Comparison of ENCODE assay signal across 21 mouse cellular contexts in genomic region chr5:24125910-24126636, GRCm38 (mm10). TPM values are rescaled to one million over a fixed set of nuclear protein-coding genes. Genes with fewer than 3 reads are reported as not detected.
DNase-seq lines count a peak whose midpoint lies in the region; ATAC-seq lines count a peak whose summit lies in the region.
"Had no signal": no experiment of that assay in that cellular context is flagged by ENCODE, and none has a peak within 500 bp of the region (broad histone marks: within the 10 kb centered on the region; RNA-seq: fewer than 3 reads in every experiment).

No protein-coding gene starts in this region.

- H3K36me3 ChIP-seq in lung, embryonic 15.5 days: no peaks in the 10 kb centered on the region
- peaks cover 8% of the 10 kb centered on the region; the same call in 1 of the 2 replicates for H3K36me3 ChIP-seq in heart, embryonic 14.5 days (ENCODE audit: control insufficient read depth, insufficient read depth, low read length)
- H3K36me3 ChIP-seq: limb, embryonic 13.5 days had no signal

- no peak for ATAC-seq in lung, embryonic 15.5 days (ENCODE audit: borderline replicate concordance, extremely low read depth, low FRiP score, low TSS enrichment)
- no peak for ATAC-seq in heart, embryonic 14.5 days (ENCODE audit: insufficient number of reproducible peaks, insufficient read depth, low FRiP score, low read depth)
- ATAC-seq in CD4-positive, CD25-positive, alpha-beta regulatory T cell, adult 4 months: no peak
- ATAC-seq: midbrain, embryonic 15.5 days had no signal

- intact Hi-C loops in heart, postnatal 36 days (cut with DNase I): no loop called here

- H3K9ac ChIP-seq in lung, embryonic 15.5 days: no peak overlapping the region
- H3K9ac ChIP-seq in heart, embryonic 14.5 days (ENCODE audit: low read length): 0 out of 2 replicates have a peak overlapping the region, but pooled peaks have one; percentile 3
- H3K9ac ChIP-seq: forebrain, embryonic 12.5 days; hindbrain, embryonic 14.5 days; limb, embryonic 13.5 days; liver, embryonic 14.5 days; midbrain, embryonic 15.5 days had no signal

- no peak overlapping the region for H3K4me2 ChIP-seq in lung, embryonic 15.5 days
- H3K4me2 ChIP-seq in heart, embryonic 14.5 days (ENCODE audit: low read length): peak overlapping the region; percentile 24
- H3K4me2 ChIP-seq: forebrain, embryonic 12.5 days; hindbrain, embryonic 14.5 days; limb, embryonic 13.5 days; midbrain, embryonic 15.5 days had no signal

- H3K4me1 ChIP-seq in lung, embryonic 15.5 days: no peaks in the 10 kb centered on the region
- H3K4me1 ChIP-seq in heart, embryonic 14.5 days (ENCODE audit: control insufficient read depth in 2 of 2, insufficient read depth in 2 of 2, low read length in 2 of 2): peaks cover 7 to 28% of the 10 kb centered on the region in 2 experiments; a peak in 3 of 4 replicates
- H3K4me1 ChIP-seq: limb, embryonic 13.5 days had no signal

- no peaks in the 10 kb centered on the region for H3K9me3 ChIP-seq in lung, embryonic 15.5 days
- H3K9me3 ChIP-seq in heart, embryonic 14.5 days (ENCODE audit: control insufficient read depth, low read length): no peaks in the 10 kb centered on the region
- H3K9me3 ChIP-seq: embryonic facial prominence, embryonic 10.5 days; forebrain, embryonic 12.5 days; limb, embryonic 13.5 days; midbrain, embryonic 15.5 days had no signal

- no peaks in the 10 kb centered on the region for H3K27me3 ChIP-seq in lung, embryonic 15.5 days
- no peaks in the 10 kb centered on the region for H3K27me3 ChIP-seq in heart, embryonic 14.5 days (ENCODE audit: control insufficient read depth, insufficient read depth, low read length)
- H3K27me3 ChIP-seq: forebrain, embryonic 12.5 days; limb, embryonic 13.5 days; midbrain, embryonic 15.5 days had no signal

- H3K27ac ChIP-seq in lung, embryonic 15.5 days: 0 out of 2 replicates have a peak overlapping the region, but pooled peaks have one; percentile 36
- H3K27ac ChIP-seq in heart, embryonic 14.5 days (replicated peaks in 1 of 2; ENCODE audit: control insufficient read depth in 1 of 2, insufficient read depth in 1 of 2, low read depth in 2 of 2, low read length in 2 of 2): peak overlapping the region; percentile 89 to 97
- H3K27ac ChIP-seq: embryonic facial prominence, embryonic 10.5 days; hindbrain, embryonic 14.5 days; limb, embryonic 13.5 days; liver, embryonic 14.5 days; midbrain, embryonic 15.5 days had no signal

- WGBS in lung, embryonic 15.5 days: 76% methylated on average over 1 of the region's 1 CpGs
- 37% methylated on average over 1 of the region's 1 CpGs for WGBS in heart, embryonic 14.5 days

- no peak overlapping the region for H3K4me3 ChIP-seq in lung, embryonic 15.5 days
- no peak overlapping the region for H3K4me3 ChIP-seq in heart, embryonic 14.5 days (ENCODE audit: control insufficient read depth in 1 of 2, insufficient read depth in 1 of 2, low read depth in 1 of 2, low read length in 2 of 2)
- H3K4me3 ChIP-seq: embryonic facial prominence, embryonic 10.5 days; forebrain, embryonic 12.5 days; limb, embryonic 13.5 days; midbrain, embryonic 15.5 days; myocyte had no signal

- DNase-seq in heart, adult 18-20 months: peak; percentile 24 to 45
- no peak for DNase-seq in heart, postnatal 36 days
- no peak for DNase-seq in lung, adult 18-20 months
- DNase-seq in left cerebral cortex, adult 11 months (ENCODE audit: low spot score): no peak
- DNase-seq: adrenal gland, postnatal 36 days; B cell, adult 2 months; cerebellum, adult 2 months; kidney, postnatal 36 days; lung, postnatal 10 days; thymus, adult 18-20 months; thymus, postnatal 4 days had no signal

RNA-seq across cellular contexts. Expression of gene Klhl7, which starts 25.7 kb away (rescaled TPM):
- total RNA-seq in heart, adult 18-20 months (2021): 10 to 100 TPM; 44.6 to 46.4 TPM
- total RNA-seq in heart, postnatal 36 days (2021): 10 to 100 TPM; 42.1 to 51.2 TPM
- polyA plus RNA-seq in lung, embryonic 15.5 days (2015; fragmentation: Nextera tagmentation; extraction: Ambion mirVana): 46.6 and 47.8 TPM in 2 replicates
- polyA plus RNA-seq in heart, embryonic 14.5 days (2014; fragmentation: Nextera tagmentation; extraction: Ambion mirVana): 45.7 and 51.0 TPM in 2 replicates
- polyA plus RNA-seq in CD4-positive, CD25-positive, alpha-beta regulatory T cell, adult 4 months (2017; shearing (Covaris generic)): 10 to 100 TPM; 11.9 to 12.8 TPM

RNA-seq across cellular contexts. Expression of gene Nupl2, which starts 38.7 kb away (rescaled TPM):
- total RNA-seq in heart, adult 18-20 months (2021): 1 to 10 TPM; 6.9 to 7.0 TPM
- total RNA-seq in heart, postnatal 36 days (2021): 1 to 10 TPM; 7.1 to 8.6 TPM
- 16.6 TPM in 2 replicates for polyA plus RNA-seq in lung, embryonic 15.5 days (2015; fragmentation: Nextera tagmentation; extraction: Ambion mirVana)
- polyA plus RNA-seq in heart, embryonic 14.5 days (2014; fragmentation: Nextera tagmentation; extraction: Ambion mirVana): 15.2 and 17.1 TPM in 2 replicates
- polyA plus RNA-seq in CD4-positive, CD25-positive, alpha-beta regulatory T cell, adult 4 months (2017; shearing (Covaris generic)): 1 to 10 TPM; 3.8 to 7.1 TPM

Comparison
In these comparisons a context has a peak if more than half of its experiments do, and no peak if none do; other contexts are left out.
1. DNase-seq: peak in heart, adult 18-20 months (2 of 2); none in heart, postnatal 36 days (0 of 2), lung, adult 18-20 months (0 of 2) and left cerebral cortex, adult 11 months (single experiment).